Mouse (Mus musculus) heart, embryonic 15.5 days (tissue): ENCODE data around the gene Cd274. TPM values are rescaled to one million over a fixed set of nuclear protein-coding genes. Genes with fewer than 3 reads are reported as not detected.

Experiments
- polyA plus RNA-seq: library from polyadenylated mRNA; unstranded; fragments of >200 nt; fragmentation: Nextera tagmentation; extraction: Ambion mirVana; gene quantifications from 2 replicates; pipeline ENCODE4 v1.2.1, GENCODE M21; 2015

Gene Cd274
- polyA plus RNA-seq, 1 experiment from 2014 or later: 0.48 TPM

Other genes starting within 250 kb of the Cd274 start
- 5.7 and 7.6 TPM in 2 replicates for gene Jak2, start 115.6 kb upstream of the Cd274 start, polyA plus RNA-seq
- 3.6 and 4.0 TPM in 2 replicates for gene Insl6, start 42.1 kb upstream of the Cd274 start, polyA plus RNA-seq
- gene Rln1, start 32.8 kb upstream of the Cd274 start, polyA plus RNA-seq: 0.18 TPM in 1 of 2 replicates, not detected in the other
- 49.2 and 68.9 TPM in 2 replicates for gene Plgrkt, start 65 bp upstream of the Cd274 start, polyA plus RNA-seq
- gene Pdcd1lg2, start 43.5 kb downstream of the Cd274 start, polyA plus RNA-seq: 0.22 TPM in 1 of 2 replicates, not detected in the other
- 6.5 and 7.5 TPM in 2 replicates for gene Ric1, start 154.8 kb downstream of the Cd274 start, polyA plus RNA-seq